Comparison of ENCODE assay signal across 8 mouse cellular contexts in genomic region chrX:21088983-21089866, GRCm38 (mm10). TPM values are rescaled to one million over a fixed set of nuclear protein-coding genes. Genes with fewer than 3 reads are reported as not detected.
DNase-seq lines count a peak whose midpoint lies in the region.

Zfp300 (minus strand) TSS chrX:21089527.

- peak; percentile 87 for DNase-seq in adipocyte (ENCODE audit: low spot score)
- DNase-seq in cerebellum, postnatal 4 days (ENCODE audit: low spot score in 2 of 2) = peak; percentile 24 to 51
- peak; percentile 59 for DNase-seq in gastrocnemius, postnatal 10 days
- DNase-seq in hindlimb bud, embryonic 11.5 days (ENCODE audit: extremely low spot score, low read depth, low spot score) = peak; percentile 49
- peak; percentile 58 to 61 for DNase-seq in left cerebral cortex, adult 18-20 months (ENCODE audit: low spot score in 2 of 2)
- peak; percentile 74 for DNase-seq in lung, postnatal 36 days
- peak; percentile 40 for DNase-seq in retina, postnatal 7 days (ENCODE audit: low read depth, low spot score)
- DNase-seq in urinary bladder, adult 2 months (ENCODE audit: low spot score) = peak; percentile 23

RNA-seq across cellular contexts. Expression of gene Zfp300, which starts in this region (rescaled TPM):
- under 1 TPM; 0.94 to 0.99 TPM for total RNA-seq in gastrocnemius, postnatal 10 days (2021)
- total RNA-seq in left cerebral cortex, adult 18-20 months (2021) = 1 to 10 TPM; 3.2 to 4.8 TPM
- 0.78 and 0.99 TPM in 2 replicates for polyA plus RNA-seq in urinary bladder, adult 2 months (2012; rRNA removed)

Comparison
In these comparisons a context has a peak if more than half of its experiments do, and no peak if none do; other contexts are left out.
1. Peak in every context shown above with its lines: DNase-seq.
2. Peak in DNase-seq in gastrocnemius, postnatal 10 days; RNA of the gene not detected or under 1 TPM.
3. Peak in DNase-seq in urinary bladder, adult 2 months; RNA of the gene not detected or under 1 TPM.
4. DNase-seq: peak in every context shown above with its lines; median percentile 87 in adipocyte; 74 in lung, postnatal 36 days; 60 in left cerebral cortex, adult 18-20 months; 59 in gastrocnemius, postnatal 10 days; 49 in hindlimb bud, embryonic 11.5 days; 40 in retina, postnatal 7 days; 38 in cerebellum, postnatal 4 days; 23 in urinary bladder, adult 2 months.